Mouse (Mus musculus) hindbrain, postnatal 0 days (tissue): ENCODE measurements around the gene Emilin2. TPM values are rescaled to one million over a fixed set of nuclear protein-coding genes. Genes with fewer than 3 reads are reported as not detected.

Experiments
- ATAC-seq: fragments of 200-750 bp; cut with Nextera tagmentation; 2 replicates; pipeline ENCODE4 v1.8.0; 2017; ENCODE audit warnings: mild to moderate bottlenecking, moderate TSS enrichment, moderate library complexity
- DNase-seq: peaks from one replicate; pipeline ENCODE4 v3.0.0-alpha.2; 2015; ENCODE audit warnings: low spot score
- H3K27ac ChIP-seq: fragments of 300-500 bp; sonication (generic); 2 replicates; pipeline ENCODE4 v1.5.1; 2014; ENCODE audit warnings: mild to moderate bottlenecking
- H3K27me3 ChIP-seq: fragments of 300-500 bp; sonication (generic); 2 replicates; pipeline ENCODE4 v1.6.1; 2014; ENCODE audit warnings: low read length, mixed read lengths; ENCODE audit not compliant: insufficient read depth
- H3K36me3 ChIP-seq: fragments of 300-500 bp; sonication (generic); 2 replicates; pipeline ENCODE4 v1.6.1; 2014; ENCODE audit warnings: low read length, mixed read lengths; ENCODE audit not compliant: insufficient read depth
- H3K4me1 ChIP-seq: fragments of 300-500 bp; sonication (generic); 2 replicates; pipeline ENCODE4 v1.6.1; 2014; ENCODE audit warnings: antibody characterized with exemption, low read length, mixed read lengths; ENCODE audit not compliant: insufficient read depth
- H3K4me2 ChIP-seq: fragments of 300-500 bp; sonication (generic); 2 replicates; pipeline ENCODE4 v1.6.1; 2014; ENCODE audit warnings: low read depth, mild to moderate bottlenecking, low read length, moderate library complexity, mixed read lengths
- H3K4me3 ChIP-seq: fragments of 300-500 bp; sonication (generic); 2 replicates; pipeline ENCODE4 v1.5.1; 2014; ENCODE audit warnings: low read length
- H3K9ac ChIP-seq: fragments of 300-500 bp; sonication (generic); replicated peaks from 2 replicates; pipeline ENCODE4 v1.6.1; 2014; ENCODE audit warnings: mild to moderate bottlenecking, low read length, moderate library complexity, mixed read lengths
- H3K9me3 ChIP-seq: fragments of 300-500 bp; sonication (generic); 2 replicates; pipeline ENCODE4 v1.6.1; 2016; ENCODE audit warnings: low read length, mixed read lengths
- CTCF ChIP-seq: IDR thresholded peaks from 2 replicates; pipeline ENCODE4 v1.5.1; 2016; ENCODE audit warnings: antibody characterized with exemption, control low read depth, low read depth
- WGBS: fragments of 180-500 bp; shearing (Covaris S2); extraction: QIAGEN DNeasy Blood & Tissue Kit; methylation state at CpG from one replicate; pipeline ENCODE4 v1.1.7; 2014; 5-methylcytosine and 5-hydroxymethylcytosine counted together
- polyA plus RNA-seq: library from polyadenylated mRNA; unstranded; fragments of >200 nt; fragmentation: Nextera tagmentation; extraction: Ambion mirVana; gene quantifications from 2 replicates; pipeline ENCODE4 v1.2.1, GENCODE M21; 2015
- total RNA-seq: library from RNA; depleted of rRNA; stranded (reverse); fragments of >200 nt; gene quantifications from 2 replicates; pipeline ENCODE4 v1.2.3, GENCODE M21; 2014

Gene Emilin2
- total and polyA plus RNA-seq, 2 experiments from 2014 or later: 2.0 to 4.4 TPM

DNA sequence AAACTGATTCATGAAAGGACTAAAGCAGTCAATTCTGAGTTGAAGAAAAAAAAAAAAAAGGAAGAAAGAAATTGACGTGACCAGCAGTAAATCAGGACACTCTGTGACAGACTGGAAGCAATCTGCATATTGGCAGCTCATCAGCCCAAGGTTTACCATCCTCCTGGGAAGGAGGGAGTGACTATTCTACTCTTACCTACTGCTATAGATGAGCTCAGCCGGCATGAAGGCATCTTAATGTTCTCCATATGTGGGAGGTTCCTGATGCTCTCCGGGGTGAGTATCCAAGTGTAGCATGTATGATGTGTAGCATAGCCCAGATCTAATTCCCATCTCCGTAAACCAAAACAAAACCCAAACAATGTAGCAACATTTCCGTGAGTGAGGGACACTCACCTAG, 10.4 kb downstream of the Emilin2 start:
- DNase-seq: no peak
- WGBS: 79% methylated on average over 5 of the region's 5 CpGs
- Histone ChIP-seq H3K9ac (no peak overlapping the region), H3K4me1 (no peaks in the 10 kb centered on the region), H3K27me3 (no peaks in the 10 kb centered on the region), H3K27ac (no peak overlapping the region), H3K9me3 (no peaks in the 10 kb centered on the region), H3K4me2 (no peak overlapping the region), H3K36me3 (no peaks in the 10 kb centered on the region), H3K4me3 (no peak overlapping the region)
- ATAC-seq: no peak
- TF ChIP-seq CTCF: no peak

- H3K27me3 ChIP-seq: no peaks in the 10 kb centered on the region
- DNase-seq: no peak
- 90% methylated on average over 2 of the region's 2 CpGs for WGBS
Observed at GRCm38 (mm10) chr17:71300338-71300737, 11.4 kb downstream of the Emilin2 start.

GRCm38 (mm10) chr17:71299879-71300278, 11.9 kb downstream of the Emilin2 start:
- Histone ChIP-seq H3K36me3 (no peaks in the 10 kb centered on the region), H3K27me3 (no peaks in the 10 kb centered on the region), H3K4me3 (no peak overlapping the region), H3K4me2 (no peak overlapping the region), H3K27ac (no peak overlapping the region), H3K9ac (no peak overlapping the region), H3K9me3 (no peaks in the 10 kb centered on the region), H3K4me1 (no peaks in the 10 kb centered on the region)
- TF ChIP-seq CTCF: no peak
- no peak for DNase-seq
- 94% methylated on average over 4 of the region's 4 CpGs for WGBS
- ATAC-seq: no peak

More at GRCm38 (mm10) chr17:71300338-71300737, 11.4 kb downstream of the Emilin2 start:
- no peaks in the 10 kb centered on the region for H3K36me3 ChIP-seq
- H3K27ac ChIP-seq: no peak overlapping the region
- H3K4me3 ChIP-seq: no peak overlapping the region
- H3K9ac ChIP-seq: no peak overlapping the region
- H3K4me1 ChIP-seq: no peaks in the 10 kb centered on the region
- H3K4me2 ChIP-seq: no peak overlapping the region
- H3K9me3 ChIP-seq: no peaks in the 10 kb centered on the region
- no peak for ATAC-seq
- no peak for TF ChIP-seq CTCF

DNA sequence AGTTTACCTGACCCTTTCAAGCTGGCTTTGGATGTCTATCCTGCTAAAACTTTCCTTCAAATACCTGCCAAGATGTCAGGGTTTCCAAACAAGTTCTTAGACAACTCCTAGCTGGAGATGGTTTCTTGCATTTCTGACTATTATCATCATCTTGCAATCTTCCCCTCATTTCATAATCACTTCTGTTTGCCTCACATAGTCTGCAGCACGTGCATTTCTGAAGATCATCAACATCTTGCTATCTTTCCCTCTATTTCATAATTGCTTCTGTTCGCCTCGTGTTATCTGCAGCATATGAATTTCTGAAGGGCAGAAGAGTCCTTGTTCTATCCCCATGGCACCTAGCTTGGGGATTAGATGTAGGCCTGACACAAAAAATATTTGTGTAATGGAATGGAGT, 17.2 kb downstream of the Emilin2 start:
- Histone ChIP-seq H3K4me2 (no peak overlapping the region), H3K4me3 (no peak overlapping the region), H3K36me3 (no peaks in the 10 kb centered on the region), H3K27ac (no peak overlapping the region), H3K9me3 (no peaks in the 10 kb centered on the region), H3K4me1 (no peaks in the 10 kb centered on the region), H3K27me3 (no peaks in the 10 kb centered on the region), H3K9ac (no peak overlapping the region)
- DNase-seq (no peak), ATAC-seq (no peak)
- no peak for TF ChIP-seq CTCF
- 70% methylated on average over 3 of the region's 3 CpGs for WGBS

DNA sequence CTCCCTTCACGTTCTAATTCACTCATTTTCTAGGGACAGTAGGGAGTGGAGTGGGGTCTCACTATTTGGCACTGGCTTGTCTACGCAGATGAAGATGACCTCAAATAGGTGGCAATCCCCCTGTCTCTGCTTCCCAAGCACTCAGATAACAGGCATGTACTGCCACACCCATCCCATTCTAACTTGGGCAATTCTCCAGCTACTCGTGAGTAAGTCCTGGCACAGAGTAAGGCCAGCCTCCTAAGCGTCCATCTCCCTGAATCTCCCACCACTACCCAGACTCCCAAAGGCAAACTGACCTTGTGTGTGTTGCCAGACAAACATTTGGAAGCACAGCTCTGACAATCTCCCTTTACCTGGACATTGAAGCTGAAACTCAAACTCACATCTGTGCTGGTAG, 18.9 kb downstream of the Emilin2 start:
- TF ChIP-seq CTCF: no peak
- H3K9ac ChIP-seq: no peak overlapping the region
- H3K4me2 ChIP-seq: no peak overlapping the region
- H3K27me3 ChIP-seq: no peaks in the 10 kb centered on the region
- no peak overlapping the region for H3K27ac ChIP-seq
- no peak overlapping the region for H3K4me3 ChIP-seq
- 78% methylated on average over 4 of the region's 4 CpGs for WGBS
- DNase-seq (no peak), ATAC-seq (no peak)
- no peaks in the 10 kb centered on the region for H3K9me3 ChIP-seq
- no peaks in the 10 kb centered on the region for H3K4me1 ChIP-seq
- H3K36me3 ChIP-seq: no peaks in the 10 kb centered on the region

GRCm38 (mm10) chr17:71291897-71292420, 19.8 kb downstream of the Emilin2 start:
- 94% methylated on average over 6 of the region's 6 CpGs for WGBS
- Histone ChIP-seq H3K9me3 (no peaks in the 10 kb centered on the region), H3K4me3 (no peak overlapping the region), H3K27me3 (no peaks in the 10 kb centered on the region), H3K36me3 (no peaks in the 10 kb centered on the region), H3K9ac (no peak overlapping the region), H3K4me1 (no peaks in the 10 kb centered on the region), H3K27ac (no peak overlapping the region), H3K4me2 (no peak overlapping the region)
- DNase-seq (no peak), ATAC-seq (no peak)
- no peak for TF ChIP-seq CTCF

DNA sequence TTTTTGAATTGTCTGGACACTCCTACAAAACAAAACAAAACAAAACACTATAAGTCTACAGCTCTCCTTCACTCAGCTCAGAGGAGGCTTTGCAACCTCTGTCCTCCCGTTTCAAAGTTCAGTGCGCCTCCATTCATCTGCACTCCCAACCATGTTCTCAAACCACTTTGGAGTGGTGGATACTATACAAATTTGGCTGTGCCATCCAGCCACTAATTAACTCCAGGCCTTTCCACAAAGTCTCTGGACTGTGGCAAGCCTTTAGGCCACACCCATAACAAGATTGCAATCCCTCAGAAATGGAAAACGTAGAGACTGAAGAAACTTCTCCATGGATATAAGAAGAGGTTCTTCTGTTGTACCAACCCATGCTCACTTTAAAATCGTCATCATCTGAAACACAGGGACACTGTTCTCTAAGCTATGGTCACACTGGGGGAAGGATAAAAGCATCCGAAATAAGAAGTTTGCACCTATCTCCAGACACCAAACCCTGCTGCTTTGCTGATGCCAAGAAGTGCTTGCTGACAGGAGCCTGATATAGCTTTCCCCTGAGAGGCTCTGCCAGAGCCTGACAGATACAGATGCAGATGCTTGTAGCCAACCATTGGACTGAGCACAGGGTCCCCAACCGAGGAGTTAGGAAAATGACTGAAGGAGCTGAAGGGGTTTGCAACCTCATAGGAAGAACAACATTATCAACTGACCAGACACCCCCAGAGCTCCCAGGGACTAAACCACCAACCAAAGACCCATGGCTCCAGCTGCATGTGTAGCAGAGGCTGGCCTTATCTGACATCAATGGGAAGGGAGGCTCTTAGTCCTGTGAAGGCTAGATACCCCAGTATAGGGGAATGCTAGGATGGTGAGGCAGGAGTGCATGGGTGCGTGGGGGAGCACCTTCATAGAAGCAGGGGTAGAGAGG, 21.0 kb downstream of the Emilin2 start:
- H3K27me3 ChIP-seq: no peaks in the 10 kb centered on the region
- H3K36me3 ChIP-seq: no peaks in the 10 kb centered on the region
- DNase-seq (no peak), ATAC-seq (no peak)
- no peaks in the 10 kb centered on the region for H3K9me3 ChIP-seq
- H3K4me3 ChIP-seq: no peak overlapping the region
- H3K9ac ChIP-seq: no peak overlapping the region
- TF ChIP-seq CTCF: no peak
- no peak overlapping the region for H3K4me2 ChIP-seq
- WGBS: 88% methylated on average over 7 of the region's 7 CpGs
- H3K4me1 ChIP-seq: no peaks in the 10 kb centered on the region
- H3K27ac ChIP-seq: no peak overlapping the region
